Mouse (Mus musculus) megakaryocyte, embryonic 14.5 days (primary cell): ENCODE measurements at regions not wholly inside any gene's neighbourhood (a gene's known extent, or its start where the extent isn't known, plus 50 kb on each side); places are given as distances from the start of the nearest gene placed in this dataset.

Source experiments
- FLI1 ChIP-seq: IDR thresholded peaks from 2 replicates; pipeline ENCODE4 v1.6.1; 2012; ENCODE audit warnings: low read length, inconsistent platforms, mixed read lengths
- GATA1 ChIP-seq: IDR thresholded peaks from 3 replicates; pipeline ENCODE4 v1.6.1; 2012; ENCODE audit warnings: mixed read lengths, low read length, inconsistent platforms, borderline replicate concordance

DNA sequence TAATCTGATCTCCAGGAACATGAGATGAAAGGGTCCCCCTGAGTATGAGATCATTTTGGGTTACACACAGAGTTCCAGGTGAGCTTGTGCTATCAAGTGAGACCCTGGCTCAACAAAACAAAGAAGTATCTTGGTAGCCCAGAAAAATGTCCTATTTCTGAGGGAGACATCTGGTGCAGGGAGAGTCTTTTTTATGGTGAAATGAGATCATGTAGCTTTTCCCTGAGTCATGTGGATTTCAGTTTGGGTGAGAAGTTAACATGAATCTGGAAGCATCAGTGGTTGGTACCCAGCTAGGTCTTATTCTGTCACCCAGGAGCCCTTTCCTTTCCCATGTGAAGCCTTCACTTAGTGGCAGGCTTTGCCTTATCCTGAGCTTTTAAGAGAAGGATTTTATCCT is 113.8 kb downstream of the Edem1 start:
- no peak for TF ChIP-seq GATA1
- TF ChIP-seq FLI1 = no peak
